Mouse (Mus musculus) skeletal muscle tissue, adult 2 months (tissue): ENCODE measurements around the gene Gpr65.
"Not testable (repeated sequence)": the region's sequence is repeated elsewhere in the genome, so short reads cannot be mapped to it uniquely, and the experiment has no call there.

ENCODE experiments used
- DNase-seq: peaks from one replicate; pipeline ENCODE4 v3.0.0-alpha.2; 2012; ENCODE audit warnings: low read depth, low spot score

The Gpr65 gene

DNA sequence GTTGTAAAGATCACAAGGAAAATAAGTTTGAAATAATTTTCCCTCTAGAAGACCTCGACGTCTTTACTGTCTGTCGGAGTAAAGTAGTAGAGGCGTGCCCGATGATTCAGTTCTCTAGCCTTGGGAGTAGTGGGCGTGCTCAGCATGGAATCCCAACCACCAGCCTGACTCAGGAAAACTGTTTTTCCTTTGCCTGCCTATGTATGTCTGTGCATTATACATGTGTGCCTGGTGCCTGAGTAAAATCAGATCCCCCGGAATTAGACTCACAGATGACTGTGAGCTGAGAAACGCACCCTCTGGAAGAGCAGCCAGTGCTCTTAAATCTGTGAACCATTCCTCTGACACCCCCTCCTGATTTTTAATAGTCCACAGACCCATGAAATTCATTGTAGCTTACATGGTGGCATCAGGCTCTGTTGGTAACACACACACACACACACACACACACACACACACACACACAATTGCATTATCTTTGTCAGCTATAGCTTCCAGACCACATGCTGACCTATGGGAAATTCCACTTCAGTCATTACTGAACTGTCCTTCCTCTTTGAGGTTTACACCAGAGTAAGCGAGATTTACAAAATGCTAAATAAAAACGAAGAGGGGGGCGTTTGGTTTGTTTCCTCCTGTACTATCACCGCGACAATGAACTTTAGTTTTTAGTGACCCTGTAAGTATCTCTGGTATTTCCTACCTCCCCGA lies 14.5 kb downstream of the Gpr65 start:
- no peak for DNase-seq

DNA sequence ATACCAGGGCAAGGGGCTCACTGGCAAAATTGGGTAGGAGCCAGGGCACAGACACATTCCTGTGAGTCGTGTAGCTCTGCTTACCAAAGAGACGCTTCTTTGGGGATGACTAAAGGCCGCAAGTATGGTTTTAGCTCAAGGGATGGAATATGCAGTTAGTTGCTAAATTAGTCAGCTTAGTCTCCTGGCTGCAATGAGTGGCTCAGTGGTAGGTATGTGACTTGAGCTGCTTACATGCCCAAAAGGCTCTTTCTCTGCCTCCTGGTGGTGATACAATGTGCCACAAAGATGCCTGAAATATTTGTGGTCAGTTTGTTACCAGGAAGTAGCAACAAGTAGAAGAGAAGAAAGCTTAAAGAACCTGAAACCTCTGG lies 15.0 kb downstream of the Gpr65 start:
- no peak for DNase-seq

DNA sequence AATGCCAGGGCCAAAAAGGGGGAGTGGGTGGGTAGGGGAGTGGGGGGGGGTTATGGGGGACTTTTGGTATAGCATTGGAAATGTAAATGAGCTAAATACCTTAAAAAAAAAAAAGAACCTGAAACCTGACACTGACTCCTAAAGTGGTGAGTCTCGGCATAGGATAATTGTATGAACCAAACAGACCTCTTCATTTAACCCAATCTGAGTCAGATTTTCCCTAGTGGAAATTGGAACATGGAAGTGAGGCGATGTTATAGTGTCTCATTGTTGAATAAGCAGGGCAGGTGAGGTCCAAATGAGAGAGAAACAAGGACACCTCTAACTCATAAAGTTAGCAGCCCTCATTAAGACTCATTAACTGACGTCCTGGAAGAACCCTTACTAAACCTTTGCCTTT lies 16.0 kb downstream of the Gpr65 start:
- DNase-seq, result no peak

DNA sequence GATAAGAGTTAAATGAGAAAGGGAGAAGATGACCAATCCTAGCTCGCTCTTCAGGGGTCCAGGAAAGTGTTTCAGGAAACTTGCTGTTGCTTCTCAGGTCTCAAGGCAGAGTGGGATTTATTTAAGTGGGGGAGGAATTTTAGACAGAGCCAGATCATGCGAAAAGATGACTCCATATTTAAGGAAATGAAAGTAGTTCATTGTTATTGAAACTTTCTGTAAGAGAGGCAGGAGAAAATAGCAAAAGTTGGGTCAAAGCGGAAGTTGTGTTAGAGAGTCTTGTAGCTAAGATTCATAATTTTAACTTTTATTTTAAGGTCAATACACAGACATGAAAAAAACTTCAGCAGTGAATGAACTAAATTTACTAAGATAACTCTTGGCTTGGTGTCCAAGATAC lies 22.0 kb downstream of the Gpr65 start:
- DNase-seq, result no peak

DNA sequence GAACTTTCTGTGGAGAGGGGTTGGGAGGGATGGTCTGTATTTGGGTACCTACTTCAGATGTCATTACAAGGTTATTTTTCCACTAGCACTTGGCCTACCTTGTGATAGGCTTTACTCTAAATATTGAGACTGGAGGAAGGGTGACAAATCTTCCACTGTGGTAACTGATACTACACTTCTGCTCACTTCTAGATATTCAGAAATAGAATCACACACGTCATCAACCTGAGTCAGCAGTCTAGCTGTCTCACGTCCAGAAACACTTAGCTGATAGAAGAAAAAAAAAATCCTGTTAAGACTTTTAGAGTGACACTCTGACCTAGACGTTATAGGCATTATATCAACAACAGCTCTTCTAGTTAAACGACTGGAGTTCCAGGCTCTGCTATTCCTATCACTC lies 23.8 kb downstream of the Gpr65 start:
- no peak for DNase-seq

DNA sequence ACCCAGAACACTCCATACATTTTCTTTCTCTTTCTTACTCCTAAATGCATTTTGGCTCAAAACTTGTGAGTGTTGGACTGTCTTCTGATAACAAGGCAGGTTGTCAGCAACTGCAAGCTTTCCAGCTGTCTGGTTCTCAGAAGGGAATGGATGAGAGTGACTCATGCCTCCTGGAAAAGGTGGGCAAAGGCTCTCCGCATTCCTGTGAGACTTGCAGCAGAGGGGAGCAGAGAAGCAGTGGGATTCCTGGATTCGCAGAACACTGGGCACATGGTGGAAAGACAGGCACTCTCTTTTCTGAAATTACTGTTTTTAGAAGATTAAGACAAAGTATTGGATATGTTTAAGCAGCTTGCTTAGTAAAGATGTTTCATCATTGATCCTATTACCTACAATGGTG lies 25.8 kb downstream of the Gpr65 start:
- DNase-seq, result no peak

DNA sequence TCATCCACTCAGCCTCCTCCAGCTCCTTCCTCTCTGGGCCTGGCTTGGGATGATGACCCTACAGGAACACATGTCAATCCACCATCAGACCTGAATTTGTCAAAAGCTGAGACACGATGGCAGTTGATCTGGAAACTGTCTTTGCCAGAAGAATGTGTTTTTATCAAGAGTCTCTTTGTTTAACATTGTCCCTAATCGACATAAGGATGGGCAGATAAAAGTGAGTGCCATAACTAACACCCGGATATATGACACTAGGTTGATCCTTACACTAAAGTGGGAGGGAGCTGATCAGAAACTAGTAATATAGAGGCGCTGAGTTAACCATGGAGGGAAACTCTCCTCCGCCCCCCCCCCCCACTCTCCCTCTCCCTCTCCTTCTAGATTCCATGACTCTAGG lies 33.5 kb downstream of the Gpr65 start:
- no peak for DNase-seq

DNA sequence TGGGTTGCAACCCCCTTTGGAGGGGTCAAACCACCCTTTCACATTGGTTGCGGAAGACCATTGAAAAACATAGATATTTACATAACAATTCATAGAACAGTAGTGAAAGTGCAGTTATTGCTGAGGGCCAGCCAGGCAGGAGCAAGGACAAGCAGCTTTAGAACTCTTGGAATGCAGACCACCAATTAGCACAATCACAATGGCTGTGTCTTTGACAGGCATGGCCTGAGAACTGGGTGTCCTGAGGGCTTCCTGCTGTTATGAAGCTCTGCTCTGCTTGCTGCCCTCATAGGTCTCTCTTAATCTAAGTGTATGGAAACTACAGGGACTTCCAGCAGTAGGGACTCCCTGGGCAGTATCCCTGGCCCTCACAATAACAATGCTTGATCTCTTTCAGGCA lies 34.6 kb downstream of the Gpr65 start:
- no peak for DNase-seq

DNA sequence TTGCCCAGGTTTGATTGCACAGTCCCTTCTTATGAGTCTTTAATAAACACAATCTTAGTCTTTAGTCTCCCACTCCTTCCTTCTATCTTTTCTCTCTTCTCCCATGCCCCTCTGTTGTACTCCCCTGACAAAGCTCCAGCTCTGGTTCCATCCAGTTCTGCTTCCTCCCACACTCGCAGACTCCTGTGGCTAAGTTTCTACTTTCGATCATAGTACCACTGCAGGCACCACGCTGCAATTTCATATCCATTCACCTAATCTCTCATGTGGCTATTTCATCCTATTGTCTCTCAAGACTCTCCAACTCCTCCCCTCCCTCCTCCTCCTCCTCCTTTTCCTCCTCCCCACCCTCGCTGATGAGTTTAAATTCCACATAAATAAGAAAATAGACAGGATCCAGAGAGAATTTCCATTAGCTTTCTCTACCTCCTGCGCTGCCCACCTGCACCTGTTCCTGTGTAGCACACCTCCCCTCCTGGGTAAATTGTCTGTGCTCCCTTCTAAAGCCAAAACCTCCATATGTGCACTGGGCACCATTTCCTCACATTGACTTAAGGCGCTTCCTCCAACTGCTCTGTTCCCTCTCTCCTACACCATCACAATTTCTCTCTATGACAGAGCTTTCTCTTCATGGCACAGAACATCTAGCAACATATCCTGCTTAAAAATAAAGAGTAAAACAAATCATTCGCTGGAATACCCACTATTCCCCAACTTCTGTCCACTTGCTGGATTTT lies 38.9 kb downstream of the Gpr65 start:
- DNase-seq, result no peak

DNA sequence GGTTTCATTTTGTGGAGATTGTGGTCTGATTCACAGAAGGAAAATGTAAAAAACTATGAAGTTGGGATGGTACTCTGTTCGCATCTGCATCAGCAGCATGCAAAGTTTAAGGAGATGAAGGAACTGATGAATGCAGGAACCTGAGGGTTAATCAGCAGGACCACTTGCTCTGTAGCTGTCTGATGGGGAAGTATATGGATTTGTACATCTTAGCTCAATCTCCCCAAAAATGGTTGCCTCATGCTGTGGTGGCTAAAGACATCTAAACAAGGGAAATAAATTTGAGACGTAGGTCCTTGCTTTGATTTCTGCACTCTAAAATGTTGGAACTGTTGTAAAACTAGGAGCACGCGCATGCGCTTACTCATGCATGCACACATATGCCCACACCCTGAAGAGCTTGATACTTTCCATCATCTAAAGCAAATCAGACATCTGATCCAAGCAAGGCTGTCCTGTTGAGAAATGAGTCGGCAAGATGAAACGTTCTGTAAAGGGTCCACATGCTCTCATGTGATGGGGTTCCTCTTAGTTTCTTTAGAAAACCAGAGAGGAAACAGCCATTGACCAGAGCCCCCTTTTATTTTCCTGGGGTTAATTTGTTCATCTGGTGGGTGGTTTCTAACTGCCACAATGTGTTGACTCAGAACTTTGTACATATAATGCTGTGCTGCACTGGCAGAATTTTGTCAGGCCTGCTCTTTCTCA lies 43.1 kb downstream of the Gpr65 start:
- DNase-seq, result no peak

DNA sequence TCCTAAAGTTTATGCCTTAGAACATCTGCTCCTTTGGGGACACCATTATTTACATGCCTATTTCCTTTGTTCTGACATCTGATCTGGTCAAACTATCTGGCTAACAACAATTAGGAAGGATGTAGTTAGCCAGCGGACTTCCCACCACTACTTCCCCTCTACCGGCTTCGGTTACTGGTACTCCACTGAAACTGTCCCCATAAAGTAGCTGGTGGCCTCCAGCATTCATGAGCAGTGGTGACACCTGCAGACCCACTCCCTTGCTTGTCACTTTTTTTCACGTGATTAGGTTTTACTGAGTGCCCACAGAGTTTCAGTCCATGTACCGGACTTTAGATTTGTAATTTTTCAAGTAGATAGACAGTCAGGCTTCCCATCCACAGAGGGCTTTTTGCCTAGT lies 47.5 kb downstream of the Gpr65 start:
- DNase-seq, result no peak

DNA sequence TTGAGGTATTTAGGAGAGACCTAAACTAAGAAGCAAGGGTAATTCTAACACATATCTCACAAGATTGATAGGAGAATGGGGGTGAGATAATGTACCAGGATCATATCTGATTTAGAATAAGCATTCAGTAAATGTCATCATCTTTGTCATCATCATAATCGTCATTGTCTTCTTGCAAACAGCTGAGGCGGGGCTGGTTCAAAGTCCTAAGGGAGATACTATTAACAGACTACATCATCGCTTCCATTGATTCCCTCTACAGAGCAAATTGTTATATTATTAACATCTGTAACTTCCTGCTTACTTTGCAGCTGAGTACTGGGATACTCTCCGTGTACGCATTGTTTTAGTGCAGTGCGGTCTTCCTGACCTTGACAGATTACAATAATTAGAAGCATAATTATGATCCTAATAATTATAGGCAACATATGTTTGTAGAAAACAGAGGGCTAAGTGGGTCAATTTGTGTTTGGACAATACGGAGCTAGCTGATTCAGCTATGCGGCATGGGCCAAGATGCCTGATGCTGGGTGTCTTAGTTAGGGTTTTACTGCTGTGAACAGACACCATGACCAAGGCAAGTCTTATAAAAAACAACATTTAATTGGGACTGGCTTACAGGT lies 49.4 kb downstream of the Gpr65 start:
- DNase-seq, result no peak

DNA sequence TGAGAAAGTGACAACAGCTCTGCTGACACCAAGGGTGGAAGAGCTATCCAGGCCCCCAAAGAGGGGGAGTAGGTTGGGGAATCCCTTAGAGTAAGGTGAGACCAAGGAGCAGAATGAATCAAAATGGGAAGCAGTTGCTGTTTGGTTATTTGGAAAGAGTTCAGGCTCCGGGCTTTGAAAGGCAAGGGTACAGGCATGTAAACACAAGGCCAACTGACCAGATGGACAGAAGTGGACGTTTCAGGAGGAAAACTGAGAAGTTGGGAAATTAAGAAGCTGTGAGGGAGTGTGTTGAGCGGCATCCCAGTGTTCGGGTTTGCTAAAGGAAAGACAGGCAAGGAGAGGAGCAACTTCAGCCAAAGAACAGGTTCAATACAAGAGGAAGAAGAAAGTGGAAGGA lies 54.0 kb downstream of the Gpr65 start:
- no peak for DNase-seq

DNA sequence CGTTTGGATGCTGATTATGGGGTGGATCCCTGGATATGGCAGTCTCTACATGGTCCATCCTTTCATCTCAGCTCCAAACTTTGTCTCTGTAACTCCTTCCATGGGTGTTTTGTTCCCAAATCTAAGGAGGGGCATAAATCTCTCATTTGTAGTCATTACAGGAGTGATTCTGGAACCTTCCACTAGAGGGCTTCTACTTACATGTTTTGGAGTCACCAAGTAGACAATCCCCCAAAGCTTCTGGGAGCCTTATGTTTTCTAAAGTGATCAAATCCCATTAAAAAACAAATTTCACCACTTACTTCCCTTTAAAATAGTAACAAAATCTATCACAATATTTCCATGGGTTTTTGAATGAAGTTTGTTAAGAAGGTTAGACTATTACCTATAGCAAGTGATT lies 55.7 kb downstream of the Gpr65 start:
- DNase-seq, result not testable (repeated sequence)
